Mouse (Mus musculus): ENCODE measurements at regions not wholly inside any gene's neighbourhood (a gene's known extent, or its start where the extent isn't known, plus 50 kb on each side); places are given as distances from the start of the nearest gene placed in this dataset.

- no peaks in the 10 kb centered on the region; the same call in 1 of the 2 replicates for H3K9me3 ChIP-seq (replicated peaks; ENCODE audit: control insufficient read depth, low read length, poor library complexity, severe bottlenecking)
- ATAC-seq = no peak
- H3K4me2 ChIP-seq (ENCODE audit: low read length) = no peak overlapping the region
- no peaks in the 10 kb centered on the region for H3K27me3 ChIP-seq (ENCODE audit: control insufficient read depth, insufficient read depth, low read depth, low read length)
- no peaks in the 10 kb centered on the region for H3K36me3 ChIP-seq (ENCODE audit: control insufficient read depth, insufficient read depth, low read length)
- H3K27ac ChIP-seq (ENCODE audit: low read length) = no peak overlapping the region
- 85% methylated on average over 3 of the region's 3 CpGs for WGBS
- no peak overlapping the region for H3K9ac ChIP-seq (ENCODE audit: low read depth, low read length)
- 0 out of 2 replicates have a peak, but pooled peaks cover 2% of the 10 kb centered on the region for H3K4me1 ChIP-seq (ENCODE audit: control insufficient read depth, insufficient read depth, low read length)
- no peak overlapping the region for H3K4me3 ChIP-seq (ENCODE audit: low read depth, low read length)
Measured at GRCm38 (mm10) chr10:71733821-71734220, 386.3 kb downstream of the Ipmk start.

- H3K4me3 ChIP-seq (ENCODE audit: low read depth, low read length) = no peak overlapping the region
- H3K27me3 ChIP-seq (ENCODE audit: control insufficient read depth, insufficient read depth, low read depth, low read length) = no peaks in the 10 kb centered on the region
- H3K9me3 ChIP-seq (replicated peaks; ENCODE audit: control insufficient read depth, low read length, poor library complexity, severe bottlenecking) = no peaks in the 10 kb centered on the region; the same call in 1 of the 2 replicates
- ATAC-seq = no peak
- H3K4me2 ChIP-seq (ENCODE audit: low read length) = no peak overlapping the region
- H3K27ac ChIP-seq (ENCODE audit: low read length) = no peak overlapping the region
- 75% methylated on average over 2 of the region's 2 CpGs for WGBS
- 0 out of 2 replicates have a peak, but pooled peaks cover 2% of the 10 kb centered on the region for H3K4me1 ChIP-seq (ENCODE audit: control insufficient read depth, insufficient read depth, low read length)
- H3K9ac ChIP-seq (ENCODE audit: low read depth, low read length) = no peak overlapping the region
- H3K36me3 ChIP-seq (ENCODE audit: control insufficient read depth, insufficient read depth, low read length) = no peaks in the 10 kb centered on the region
Measured at GRCm38 (mm10) chr10:71734481-71734880, 386.9 kb downstream of the Ipmk start.

- Histone ChIP-seq H3K27ac (ENCODE audit: low read length) (no peak overlapping the region), H3K36me3 (ENCODE audit: control insufficient read depth, insufficient read depth, low read length) (no peaks in the 10 kb centered on the region), H3K4me1 (ENCODE audit: control insufficient read depth, insufficient read depth, low read length) (0 out of 2 replicates have a peak, but pooled peaks cover 2% of the 10 kb centered on the region), H3K4me3 (ENCODE audit: low read depth, low read length) (no peak overlapping the region), H3K9me3 (replicated peaks; ENCODE audit: control insufficient read depth, low read length, poor library complexity, severe bottlenecking) (peaks cover 2% of the 10 kb centered on the region; the same call in 1 of the 2 replicates), H3K4me2 (ENCODE audit: low read length) (no peak overlapping the region), H3K9ac (ENCODE audit: low read depth, low read length) (no peak overlapping the region), H3K27me3 (ENCODE audit: control insufficient read depth, insufficient read depth, low read depth, low read length) (no peaks in the 10 kb centered on the region)
- ATAC-seq = no peak
- 9% methylated on average over 4 of the region's 4 CpGs for WGBS
Measured at GRCm38 (mm10) chr10:71738280-71738679, 390.7 kb downstream of the Ipmk start.

- no peak for ATAC-seq
- WGBS = 72% methylated on average over 8 of the region's 8 CpGs
- Histone ChIP-seq H3K27ac (ENCODE audit: low read length) (no peak overlapping the region), H3K36me3 (ENCODE audit: control insufficient read depth, insufficient read depth, low read length) (no peaks in the 10 kb centered on the region), H3K4me3 (ENCODE audit: low read depth, low read length) (no peak overlapping the region), H3K27me3 (ENCODE audit: control insufficient read depth, insufficient read depth, low read depth, low read length) (no peaks in the 10 kb centered on the region), H3K9ac (ENCODE audit: low read depth, low read length) (no peak overlapping the region), H3K4me1 (ENCODE audit: control insufficient read depth, insufficient read depth, low read length) (no peaks in the 10 kb centered on the region), H3K4me2 (ENCODE audit: low read length) (no peak overlapping the region), H3K9me3 (replicated peaks; ENCODE audit: control insufficient read depth, low read length, poor library complexity, severe bottlenecking) (no peaks in the 10 kb centered on the region)
Measured at GRCm38 (mm10) chr10:71748557-71749493, 401.3 kb downstream of the Ipmk start.

GRCm38 (mm10) chr10:71753255-71753654 lies 405.7 kb downstream of the Ipmk start:
- H3K36me3 ChIP-seq (ENCODE audit: control insufficient read depth, insufficient read depth, low read length) = no peaks in the 10 kb centered on the region
- H3K9me3 ChIP-seq (replicated peaks; ENCODE audit: control insufficient read depth, low read length, poor library complexity, severe bottlenecking) = no peaks in the 10 kb centered on the region
- no peaks in the 10 kb centered on the region for H3K4me1 ChIP-seq (ENCODE audit: control insufficient read depth, insufficient read depth, low read length)
- no peak for ATAC-seq
- 73% methylated on average over 2 of the region's 2 CpGs for WGBS
- no peaks in the 10 kb centered on the region for H3K27me3 ChIP-seq (ENCODE audit: control insufficient read depth, insufficient read depth, low read depth, low read length)
- H3K4me2 ChIP-seq (ENCODE audit: low read length) = no peak overlapping the region
- H3K4me3 ChIP-seq (ENCODE audit: low read depth, low read length) = no peak overlapping the region
- H3K27ac ChIP-seq (ENCODE audit: low read length) = no peak overlapping the region
- H3K9ac ChIP-seq (ENCODE audit: low read depth, low read length) = no peak overlapping the region

- WGBS = 47% methylated on average over 3 of the region's 3 CpGs
- no peaks in the 10 kb centered on the region for H3K27me3 ChIP-seq (ENCODE audit: control insufficient read depth, insufficient read depth, low read depth, low read length)
- ATAC-seq = no peak
- H3K27ac ChIP-seq (ENCODE audit: low read length) = no peak overlapping the region
- no peaks in the 10 kb centered on the region for H3K4me1 ChIP-seq (ENCODE audit: control insufficient read depth, insufficient read depth, low read length)
- no peaks in the 10 kb centered on the region for H3K9me3 ChIP-seq (replicated peaks; ENCODE audit: control insufficient read depth, low read length, poor library complexity, severe bottlenecking)
- no peaks in the 10 kb centered on the region for H3K36me3 ChIP-seq (ENCODE audit: control insufficient read depth, insufficient read depth, low read length)
- H3K9ac ChIP-seq (ENCODE audit: low read depth, low read length) = no peak overlapping the region
- no peak overlapping the region for H3K4me2 ChIP-seq (ENCODE audit: low read length)
- no peak overlapping the region for H3K4me3 ChIP-seq (ENCODE audit: low read depth, low read length)
Measured at GRCm38 (mm10) chr10:71754799-71755198, 407.2 kb downstream of the Ipmk start.

GRCm38 (mm10) chr10:71778903-71779302 lies 431.3 kb downstream of the Ipmk start:
- H3K4me2 ChIP-seq (ENCODE audit: low read length) = no peak overlapping the region
- WGBS = 87% methylated on average over 7 of the region's 7 CpGs
- no peak overlapping the region for H3K27ac ChIP-seq (ENCODE audit: low read length)
- no peaks in the 10 kb centered on the region for H3K36me3 ChIP-seq (ENCODE audit: control insufficient read depth, insufficient read depth, low read length)
- H3K27me3 ChIP-seq (ENCODE audit: control insufficient read depth, insufficient read depth, low read depth, low read length) = no peaks in the 10 kb centered on the region
- no peak overlapping the region for H3K9ac ChIP-seq (ENCODE audit: low read depth, low read length)
- ATAC-seq = no peak
- no peaks in the 10 kb centered on the region for H3K9me3 ChIP-seq (replicated peaks; ENCODE audit: control insufficient read depth, low read length, poor library complexity, severe bottlenecking)
- H3K4me3 ChIP-seq (ENCODE audit: low read depth, low read length) = no peak overlapping the region
- H3K4me1 ChIP-seq (ENCODE audit: control insufficient read depth, insufficient read depth, low read length) = no peaks in the 10 kb centered on the region

GRCm38 (mm10) chr10:71789241-71789640 lies 441.7 kb downstream of the Ipmk start:
- Histone ChIP-seq H3K4me2 (ENCODE audit: low read length) (no peak overlapping the region), H3K4me3 (ENCODE audit: low read depth, low read length) (no peak overlapping the region), H3K4me1 (ENCODE audit: control insufficient read depth, insufficient read depth, low read length) (no peaks in the 10 kb centered on the region), H3K27me3 (ENCODE audit: control insufficient read depth, insufficient read depth, low read depth, low read length) (no peaks in the 10 kb centered on the region), H3K9ac (ENCODE audit: low read depth, low read length) (no peak overlapping the region), H3K9me3 (replicated peaks; ENCODE audit: control insufficient read depth, low read length, poor library complexity, severe bottlenecking) (no peaks in the 10 kb centered on the region), H3K27ac (ENCODE audit: low read length) (no peak overlapping the region), H3K36me3 (ENCODE audit: control insufficient read depth, insufficient read depth, low read length) (no peaks in the 10 kb centered on the region)
- WGBS = 57% methylated on average over 1 of the region's 1 CpGs
- ATAC-seq = no peak

GRCm38 (mm10) chr10:71789936-71790335 lies 442.4 kb downstream of the Ipmk start:
- H3K4me2 ChIP-seq (ENCODE audit: low read length) = no peak overlapping the region
- no peak overlapping the region for H3K9ac ChIP-seq (ENCODE audit: low read depth, low read length)
- no peaks in the 10 kb centered on the region for H3K9me3 ChIP-seq (replicated peaks; ENCODE audit: control insufficient read depth, low read length, poor library complexity, severe bottlenecking)
- H3K4me1 ChIP-seq (ENCODE audit: control insufficient read depth, insufficient read depth, low read length) = no peaks in the 10 kb centered on the region
- H3K4me3 ChIP-seq (ENCODE audit: low read depth, low read length) = no peak overlapping the region
- no peak overlapping the region for H3K27ac ChIP-seq (ENCODE audit: low read length)
- 88% methylated on average over 1 of the region's 1 CpGs for WGBS
- H3K27me3 ChIP-seq (ENCODE audit: control insufficient read depth, insufficient read depth, low read depth, low read length) = no peaks in the 10 kb centered on the region
- H3K36me3 ChIP-seq (ENCODE audit: control insufficient read depth, insufficient read depth, low read length) = no peaks in the 10 kb centered on the region
- ATAC-seq = no peak
